Mouse (Mus musculus): ENCODE measurements around the gene Ampd3.

Ampd3 gene

GRCm38 (mm10) chr7:110797722-110798409 lies 29.9 kb downstream of the Ampd3 start:
- DNase-seq (ENCODE audit: low read depth) = peak; percentile 59

- peak; percentile 92 for DNase-seq (ENCODE audit: low read depth)
Observed at GRCm38 (mm10) chr7:110801028-110801427, 33.0 kb downstream of the Ampd3 start.

- DNase-seq (ENCODE audit: low read depth) = no peak
Observed at GRCm38 (mm10) chr7:110803131-110803530, 35.1 kb downstream of the Ampd3 start.

GRCm38 (mm10) chr7:110804266-110804665 lies 36.3 kb downstream of the Ampd3 start:
- peak; percentile 73 for DNase-seq (ENCODE audit: low read depth)

- DNase-seq (ENCODE audit: low read depth) = no peak
Observed at GRCm38 (mm10) chr7:110807460-110808030, 39.5 kb downstream of the Ampd3 start.

- peak; percentile 57 for DNase-seq (ENCODE audit: low read depth)
Observed at GRCm38 (mm10) chr7:110808962-110809361, 41.0 kb downstream of the Ampd3 start.

- DNase-seq (ENCODE audit: low read depth) = no peak
Observed at GRCm38 (mm10) chr7:110809585-110810557, 41.9 kb downstream of the Ampd3 start.

GRCm38 (mm10) chr7:110810995-110811394 lies 43.0 kb downstream of the Ampd3 start:
- DNase-seq (ENCODE audit: low read depth) = no peak

- no peak for DNase-seq (ENCODE audit: low read depth)
Observed at GRCm38 (mm10) chr7:110811529-110811928, 43.5 kb downstream of the Ampd3 start.

- no peak for DNase-seq (ENCODE audit: low read depth)
Observed at GRCm38 (mm10) chr7:110813983-110814382, 46.0 kb downstream of the Ampd3 start.

- DNase-seq (ENCODE audit: low read depth) = peak; percentile 85
Observed at GRCm38 (mm10) chr7:110816037-110816436, 48.0 kb downstream of the Ampd3 start.

GRCm38 (mm10) chr7:110818206-110818605 lies 50.2 kb downstream of the Ampd3 start:
- DNase-seq (ENCODE audit: low read depth) = no peak

- DNase-seq (ENCODE audit: low read depth) = no peak
Observed at GRCm38 (mm10) chr7:110818787-110819350, 50.9 kb downstream of the Ampd3 start.

- peak; percentile 25 for DNase-seq (ENCODE audit: low read depth)
Observed at GRCm38 (mm10) chr7:110821068-110821467, 53.1 kb downstream of the Ampd3 start.

- DNase-seq (ENCODE audit: low read depth) = peak; percentile 79
Observed at GRCm38 (mm10) chr7:110821653-110822052, 53.6 kb downstream of the Ampd3 start.

GRCm38 (mm10) chr7:110822055-110822454 lies 54.0 kb downstream of the Ampd3 start:
- DNase-seq (ENCODE audit: low read depth) = no peak

GRCm38 (mm10) chr7:110823076-110823475 lies 55.1 kb downstream of the Ampd3 start:
- no peak for DNase-seq (ENCODE audit: low read depth)

GRCm38 (mm10) chr7:110823593-110823992 lies 55.6 kb downstream of the Ampd3 start:
- peak; percentile 50 for DNase-seq (ENCODE audit: low read depth)

- DNase-seq (ENCODE audit: low read depth) = peak; percentile 53
Observed at GRCm38 (mm10) chr7:110823995-110824953, 56.3 kb downstream of the Ampd3 start.

GRCm38 (mm10) chr7:110833024-110833423 lies 65.0 kb downstream of the Ampd3 start:
- DNase-seq (ENCODE audit: low read depth) = no peak

- DNase-seq (ENCODE audit: low read depth) = no peak
Observed at GRCm38 (mm10) chr7:110834018-110834417, 66.0 kb downstream of the Ampd3 start.
